Mouse (Mus musculus) myocyte (in vitro differentiated cells): ENCODE data around the gene Unc93a2.
"Not testable (repeated sequence)": the region's sequence is repeated elsewhere in the genome, so short reads cannot be mapped to it uniquely, and the experiment has no call there.

Source experiments
- E2F4 ChIP-seq: IDR thresholded peaks from one replicate; pipeline ENCODE4 v1.6.1; 2011; ENCODE audit warnings: mild to moderate bottlenecking, control low read depth, moderate library complexity; ENCODE audit not compliant: insufficient read depth
- MAX ChIP-seq: IDR thresholded peaks from one replicate; pipeline ENCODE4 v1.6.1; 2011; ENCODE audit warnings: low read depth, mild to moderate bottlenecking, control low read depth
- MYOD1 ChIP-seq, 3 experiments: IDR thresholded peaks; one replicate each; pipeline ENCODE4 v1.6.1; 2011; ENCODE audit warnings: control low read depth in 2 of 3, low read depth in 2 of 3, mild to moderate bottlenecking in 2 of 3, moderate library complexity in 1 of 3; ENCODE audit not compliant: insufficient read length in 2 of 3, control insufficient read depth in 1 of 3
- MYOG ChIP-seq, 3 experiments: IDR thresholded peaks; one replicate each; pipeline ENCODE4 v1.6.1; 2011; ENCODE audit warnings: control low read depth in 2 of 3, low read depth in 2 of 3, mild to moderate bottlenecking in 2 of 3; ENCODE audit not compliant: insufficient read length in 2 of 3, control insufficient read depth in 1 of 3, insufficient read depth in 1 of 3
- POLR2A ChIP-seq: IDR thresholded peaks from one replicate; pipeline ENCODE4 v1.6.1; 2011; ENCODE audit warnings: low read depth, mild to moderate bottlenecking, control low read depth, moderate library complexity; ENCODE audit not compliant: insufficient read length
- POLR2AphosphoS2 ChIP-seq: IDR thresholded peaks from one replicate; pipeline ENCODE4 v1.6.1; 2011; ENCODE audit warnings: low read depth, control low read depth; ENCODE audit not compliant: insufficient read length
- REST ChIP-seq: IDR thresholded peaks from one replicate; pipeline ENCODE4 v1.6.1; 2011; ENCODE audit warnings: mild to moderate bottlenecking, control low read depth, moderate library complexity; ENCODE audit not compliant: insufficient read depth, insufficient read length
- SRF ChIP-seq: IDR thresholded peaks from one replicate; pipeline ENCODE4 v1.6.1; 2011; ENCODE audit warnings: low read depth; ENCODE audit not compliant: control insufficient read depth, insufficient read length
- TCF12 ChIP-seq: IDR thresholded peaks from one replicate; pipeline ENCODE4 v1.6.1; 2011; ENCODE audit warnings: mild to moderate bottlenecking, control low read depth; ENCODE audit not compliant: poor library complexity, insufficient read depth, severe bottlenecking
- USF1 ChIP-seq: IDR thresholded peaks from one replicate; pipeline ENCODE4 v1.6.1; 2011; ENCODE audit warnings: low read depth, mild to moderate bottlenecking, control low read depth, moderate library complexity

DNA sequence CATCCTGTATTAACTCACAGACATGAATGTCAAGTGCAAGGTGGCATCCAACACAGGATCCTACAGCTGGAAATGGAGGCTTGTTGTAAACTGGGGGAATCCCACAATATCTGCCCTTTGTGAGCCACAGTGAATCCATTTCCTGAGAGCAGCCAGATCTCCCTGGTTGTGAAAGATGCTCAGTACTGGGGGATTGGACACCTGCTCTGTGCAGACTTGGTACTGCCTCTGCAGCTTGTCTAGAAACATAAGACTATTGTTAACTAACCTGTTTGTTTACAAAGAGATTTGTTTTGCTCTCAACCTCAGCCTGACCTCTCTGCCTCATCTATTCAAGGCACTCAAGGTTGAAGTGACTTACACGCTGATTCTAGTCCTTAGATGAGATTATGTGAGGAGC lies 19.0 kb downstream of the Unc93a2 start:
- TF ChIP-seq POLR2A; MAX; MYOD1 (IDR thresholded peaks at IDR 0.05; ENCODE audit: control insufficient read depth in 1 of 3, insufficient read length in 2 of 3, low read depth in 2 of 3); TCF12; USF1; SRF; POLR2AphosphoS2; E2F4; MYOG (IDR thresholded peaks at IDR 0.05; ENCODE audit: control insufficient read depth in 1 of 3, insufficient read depth in 1 of 3, insufficient read length in 2 of 3, low read depth in 2 of 3); REST: not testable (repeated sequence)
